Mouse (Mus musculus) megakaryocyte, embryonic 14.5 days (primary cell): ENCODE measurements at regions not wholly inside any gene's neighbourhood (a gene's known extent, or its start where the extent isn't known, plus 50 kb on each side); places are given as distances from the start of the nearest gene placed in this dataset.

Experiments
- FLI1 ChIP-seq: IDR thresholded peaks from 2 replicates; pipeline ENCODE4 v1.6.1; 2012; ENCODE audit warnings: low read length, inconsistent platforms, mixed read lengths
- GATA1 ChIP-seq: IDR thresholded peaks from 3 replicates; pipeline ENCODE4 v1.6.1; 2012; ENCODE audit warnings: mixed read lengths, low read length, inconsistent platforms, borderline replicate concordance

- no peak for TF ChIP-seq GATA1
- no peak for TF ChIP-seq FLI1
These were observed 150.6 kb downstream of the Moxd1 start for GRCm38 (mm10) chr10:24373957-24374356.
